Mouse (Mus musculus): ENCODE results near the gene Foxn3. TPM values are rescaled to one million over a fixed set of nuclear protein-coding genes. Genes with fewer than 3 reads are reported as not detected.
A peak's percentile ranks its signal among the peaks of the same experiment; 100 is the strongest.

Foxn3 gene
- polyA plus RNA-seq, 1 experiment: 35.7 TPM

DNA sequence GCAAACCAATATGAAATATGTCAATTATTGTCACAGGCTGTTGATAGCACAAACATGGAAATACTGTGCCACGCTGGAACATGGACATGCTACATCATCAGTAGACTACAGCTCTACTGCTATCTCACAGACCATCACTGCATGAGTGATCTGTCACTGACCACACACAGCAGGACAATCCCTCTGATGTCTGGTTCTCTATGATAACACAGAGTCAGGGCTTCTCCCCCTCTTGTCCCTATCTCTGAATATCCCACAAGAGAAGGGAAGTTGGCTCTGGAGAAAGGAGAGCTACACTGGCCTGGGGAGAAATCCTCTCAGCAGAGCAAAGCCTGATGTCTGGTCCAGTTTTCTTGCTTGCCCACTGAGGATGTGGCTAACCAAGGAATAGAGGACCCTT is 288.8 kb downstream of the Foxn3 start:
- DNase-seq (ENCODE audit: low read depth): no peak
- no peak for TF ChIP-seq POLR2A (IDR thresholded peaks at IDR 0.05; ENCODE audit: borderline replicate concordance, extremely low read depth, insufficient read depth, insufficient read length, poor library complexity, severe bottlenecking)
- TF ChIP-seq CTCF (IDR thresholded peaks at IDR 0.05; ENCODE audit: borderline replicate concordance, extremely low read depth, insufficient read depth, insufficient read length): no peak

DNA sequence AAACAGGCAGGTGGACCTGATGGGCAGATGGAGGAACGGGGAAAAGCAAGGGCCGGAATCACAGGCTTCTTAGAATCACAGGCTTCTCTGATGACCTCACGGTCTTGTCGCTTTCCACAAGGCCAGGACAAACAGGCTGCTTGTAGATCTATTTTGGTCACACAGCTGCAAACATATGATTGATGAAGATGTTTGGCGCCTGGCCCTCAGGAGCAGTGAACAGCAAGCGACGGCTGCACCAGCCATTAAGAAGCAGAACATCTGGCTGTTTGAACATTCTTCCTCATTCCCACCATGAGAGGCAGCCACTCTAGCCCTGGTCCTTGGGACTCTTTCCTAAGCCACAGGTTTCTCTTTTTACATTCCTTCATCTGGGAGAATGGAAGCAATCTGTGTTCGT is 294.0 kb downstream of the Foxn3 start:
- no peak for TF ChIP-seq POLR2A (IDR thresholded peaks at IDR 0.05; ENCODE audit: borderline replicate concordance, extremely low read depth, insufficient read depth, insufficient read length, poor library complexity, severe bottlenecking)
- no peak for TF ChIP-seq CTCF (IDR thresholded peaks at IDR 0.05; ENCODE audit: borderline replicate concordance, extremely low read depth, insufficient read depth, insufficient read length)
- peak; percentile 50 for DNase-seq (ENCODE audit: low read depth)

DNA sequence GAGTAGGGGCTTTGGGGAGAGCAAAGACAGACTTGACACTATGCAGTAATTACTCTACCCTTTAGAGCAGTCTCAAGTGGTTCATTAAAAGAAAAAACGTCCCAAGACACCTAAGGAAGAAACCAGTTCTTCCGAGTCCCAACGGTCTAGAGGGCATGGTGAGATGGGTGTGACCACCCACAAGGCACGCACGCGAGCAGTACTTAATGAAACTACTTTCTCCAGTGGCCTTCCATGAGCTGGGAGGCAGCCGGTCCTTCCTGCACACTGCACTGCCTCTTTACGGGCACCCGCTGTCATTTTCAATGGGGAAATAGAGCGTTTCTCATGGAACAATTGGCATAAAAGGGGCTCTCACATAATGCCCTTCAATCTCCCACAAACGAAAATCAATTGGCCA is 294.4 kb downstream of the Foxn3 start:
- DNase-seq (ENCODE audit: low read depth): no peak
- TF ChIP-seq CTCF (IDR thresholded peaks at IDR 0.05; ENCODE audit: borderline replicate concordance, extremely low read depth, insufficient read depth, insufficient read length): no peak
- TF ChIP-seq POLR2A (IDR thresholded peaks at IDR 0.05; ENCODE audit: borderline replicate concordance, extremely low read depth, insufficient read depth, insufficient read length, poor library complexity, severe bottlenecking): no peak

DNA sequence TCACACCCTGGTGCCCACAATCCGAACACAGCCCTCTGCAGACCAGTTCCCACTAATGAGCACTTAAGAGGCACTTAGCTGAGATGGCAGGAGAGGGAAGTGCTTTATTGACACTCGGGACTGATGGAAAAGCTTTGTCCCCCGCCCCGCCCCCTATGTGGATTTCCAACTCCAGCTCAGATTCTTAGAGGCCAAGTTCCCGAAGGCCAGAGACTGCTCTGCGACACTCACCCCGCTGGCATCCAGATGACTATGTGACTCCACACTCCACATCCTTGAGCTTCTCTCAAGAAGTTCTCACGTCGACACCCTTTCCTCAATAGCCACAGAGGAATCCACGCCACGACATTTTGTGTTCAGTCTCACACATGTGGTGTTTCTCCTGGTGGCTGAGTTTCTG is 295.6 kb downstream of the Foxn3 start:
- no peak for DNase-seq (ENCODE audit: low read depth)
- TF ChIP-seq CTCF (IDR thresholded peaks at IDR 0.05; ENCODE audit: borderline replicate concordance, extremely low read depth, insufficient read depth, insufficient read length) (no peak), POLR2A (IDR thresholded peaks at IDR 0.05; ENCODE audit: borderline replicate concordance, extremely low read depth, insufficient read depth, insufficient read length, poor library complexity, severe bottlenecking) (no peak)

DNA sequence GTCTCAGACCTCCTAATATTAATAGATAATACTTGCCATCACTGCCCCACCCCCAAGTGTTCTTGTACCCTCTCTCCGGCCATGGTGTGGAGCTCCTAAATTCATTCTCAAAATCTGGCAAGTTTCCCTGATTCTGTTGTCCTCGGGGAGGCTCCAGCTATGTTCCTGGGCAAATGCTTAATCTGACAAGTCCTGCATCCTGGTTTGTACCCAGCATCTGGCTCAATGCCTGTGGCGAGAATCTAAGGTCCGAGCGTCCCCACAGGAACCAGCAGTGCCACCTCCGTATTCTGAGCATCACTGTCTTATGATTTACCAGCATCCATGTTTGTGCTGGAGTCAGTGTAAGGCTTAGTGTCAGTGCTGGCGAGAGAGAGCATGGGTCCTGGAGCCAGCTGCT is 296.9 kb downstream of the Foxn3 start:
- no peak for DNase-seq (ENCODE audit: low read depth)
- no peak for TF ChIP-seq POLR2A (IDR thresholded peaks at IDR 0.05; ENCODE audit: borderline replicate concordance, extremely low read depth, insufficient read depth, insufficient read length, poor library complexity, severe bottlenecking)
- no peak for TF ChIP-seq CTCF (IDR thresholded peaks at IDR 0.05; ENCODE audit: borderline replicate concordance, extremely low read depth, insufficient read depth, insufficient read length)

DNA sequence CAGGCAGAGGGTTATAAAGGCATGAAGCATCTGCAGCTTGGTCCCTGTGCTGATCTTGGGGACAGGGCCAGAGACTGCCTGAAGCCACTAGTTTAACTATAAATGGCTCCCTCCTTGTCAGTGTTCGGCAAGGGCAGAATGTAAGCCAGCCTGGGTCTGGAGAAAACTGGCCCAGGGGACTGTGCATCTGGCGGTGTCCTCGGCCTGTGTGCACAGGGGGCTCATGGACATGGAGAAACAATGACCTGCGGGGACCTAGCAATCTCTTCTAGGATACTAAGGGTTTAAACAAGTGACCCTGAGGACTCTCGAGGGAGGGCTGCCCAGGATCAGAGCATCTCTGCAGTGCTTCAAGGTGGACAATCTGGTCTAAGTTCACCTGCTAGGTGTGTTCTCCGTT is 297.6 kb downstream of the Foxn3 start:
- TF ChIP-seq POLR2A (IDR thresholded peaks at IDR 0.05; ENCODE audit: borderline replicate concordance, extremely low read depth, insufficient read depth, insufficient read length, poor library complexity, severe bottlenecking) (no peak), CTCF (IDR thresholded peaks at IDR 0.05; ENCODE audit: borderline replicate concordance, extremely low read depth, insufficient read depth, insufficient read length) (no peak)
- DNase-seq (ENCODE audit: low read depth): no peak

DNA sequence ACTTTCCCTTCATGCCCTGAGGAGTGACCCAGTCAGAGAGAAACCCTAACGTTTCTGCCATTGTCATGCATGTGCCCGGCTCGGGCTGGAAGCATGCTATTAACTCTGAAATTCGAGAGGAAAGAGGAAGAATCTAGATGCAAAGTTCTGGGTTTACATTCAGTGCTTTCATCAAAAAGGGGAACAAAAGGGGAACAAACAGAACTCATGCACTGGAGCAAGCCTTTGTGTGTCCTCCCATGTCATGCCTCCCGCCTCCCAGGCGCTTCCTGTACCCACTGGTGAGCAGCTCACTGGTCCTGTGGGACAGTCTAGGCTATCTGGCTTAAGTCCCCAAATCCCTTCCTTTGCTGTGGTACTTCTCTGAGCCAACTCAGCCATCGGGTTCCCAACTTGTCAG is 299.0 kb downstream of the Foxn3 start:
- DNase-seq (ENCODE audit: low read depth): no peak
- no peak for TF ChIP-seq CTCF (IDR thresholded peaks at IDR 0.05; ENCODE audit: borderline replicate concordance, extremely low read depth, insufficient read depth, insufficient read length)

DNA sequence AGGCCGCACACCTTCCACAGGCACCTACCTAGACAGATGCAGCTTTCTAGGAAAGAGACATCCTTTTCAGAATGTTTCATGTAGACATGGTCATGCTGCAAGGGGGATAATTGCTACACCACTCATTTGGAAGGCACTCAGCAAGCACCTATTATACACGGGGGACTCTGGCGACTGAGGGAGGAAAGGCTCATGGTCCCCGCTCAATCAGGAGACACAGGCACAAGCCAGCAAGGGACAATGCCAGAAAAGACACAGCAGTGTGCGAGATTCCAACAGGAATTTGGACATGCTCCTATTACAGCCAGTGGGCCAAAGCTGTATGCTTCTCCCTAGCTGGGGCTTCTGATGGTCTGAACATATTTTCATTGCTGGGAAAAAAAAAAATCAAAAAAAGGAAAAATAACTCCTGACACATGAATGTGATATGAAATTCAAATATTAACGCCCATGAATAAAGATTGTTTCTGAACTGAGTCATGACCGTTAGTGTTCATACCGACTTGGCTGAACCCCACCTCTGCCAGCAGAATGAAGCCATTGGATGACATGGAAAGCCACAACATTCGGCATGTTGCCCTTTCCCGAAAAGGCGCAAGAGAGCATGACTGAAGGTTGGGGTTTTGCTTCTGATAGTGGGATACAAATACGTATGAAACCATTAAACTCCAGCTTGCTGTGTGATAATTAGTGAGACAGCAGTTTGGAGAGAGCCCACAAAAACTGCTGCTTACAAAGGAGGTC is 299.6 kb downstream of the Foxn3 start:
- TF ChIP-seq POLR2A (IDR thresholded peaks at IDR 0.05; ENCODE audit: borderline replicate concordance, extremely low read depth, insufficient read depth, insufficient read length, poor library complexity, severe bottlenecking): no peak
- no peak for TF ChIP-seq CTCF (IDR thresholded peaks at IDR 0.05; ENCODE audit: borderline replicate concordance, extremely low read depth, insufficient read depth, insufficient read length)
- peak; percentile 53 for DNase-seq (ENCODE audit: low read depth)

DNA sequence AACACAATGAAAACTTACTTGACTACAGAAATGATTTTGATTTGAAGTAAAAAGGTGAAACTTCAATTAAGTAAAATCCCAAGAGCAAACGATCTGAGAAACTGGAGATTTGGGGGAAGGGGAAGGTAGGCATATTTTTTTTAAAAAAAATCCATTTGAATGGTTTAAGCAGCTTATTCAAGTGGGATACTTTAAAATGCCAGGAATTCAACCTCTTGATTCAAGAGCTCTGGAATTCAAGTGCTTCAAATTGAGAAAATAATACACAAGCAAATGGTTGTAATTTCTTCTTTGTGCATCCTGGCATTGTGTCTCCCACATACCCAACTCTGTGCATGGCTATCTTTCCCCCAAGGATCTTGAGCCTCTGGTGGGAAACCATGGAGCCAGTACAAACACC is 300.5 kb downstream of the Foxn3 start:
- no peak for TF ChIP-seq POLR2A (IDR thresholded peaks at IDR 0.05; ENCODE audit: borderline replicate concordance, extremely low read depth, insufficient read depth, insufficient read length, poor library complexity, severe bottlenecking)
- TF ChIP-seq CTCF (IDR thresholded peaks at IDR 0.05; ENCODE audit: borderline replicate concordance, extremely low read depth, insufficient read depth, insufficient read length): no peak
- DNase-seq (ENCODE audit: low read depth): no peak

DNA sequence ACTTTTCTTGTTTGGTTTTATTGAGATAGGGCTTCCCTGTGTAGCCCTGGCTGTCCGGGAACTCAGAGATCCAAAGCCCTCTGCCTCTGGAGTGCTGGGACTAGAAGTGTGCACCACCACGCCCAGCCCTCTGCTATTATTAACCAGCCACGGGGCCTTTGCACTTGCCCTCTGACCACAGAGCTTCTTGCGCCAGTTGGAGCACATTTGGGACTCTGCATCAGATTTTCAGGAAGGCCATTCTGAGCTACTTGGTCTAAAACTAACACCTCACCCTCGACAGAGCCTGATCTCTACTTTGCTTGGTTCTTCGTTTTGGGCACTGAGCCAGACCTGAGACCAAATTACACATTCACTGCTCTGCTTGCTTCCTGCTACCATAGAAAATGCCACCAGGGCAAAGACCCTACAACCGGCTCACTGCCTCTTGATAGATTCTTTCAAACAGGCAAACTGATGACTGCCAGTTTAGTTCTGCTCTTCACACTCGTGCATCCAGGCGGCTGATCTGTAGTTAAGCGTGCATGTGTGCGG is 301.2 kb downstream of the Foxn3 start:
- DNase-seq (ENCODE audit: low read depth): peak; percentile 39
- no peak for TF ChIP-seq POLR2A (IDR thresholded peaks at IDR 0.05; ENCODE audit: borderline replicate concordance, extremely low read depth, insufficient read depth, insufficient read length, poor library complexity, severe bottlenecking)
- TF ChIP-seq CTCF (IDR thresholded peaks at IDR 0.05; ENCODE audit: borderline replicate concordance, extremely low read depth, insufficient read depth, insufficient read length): no peak

DNA sequence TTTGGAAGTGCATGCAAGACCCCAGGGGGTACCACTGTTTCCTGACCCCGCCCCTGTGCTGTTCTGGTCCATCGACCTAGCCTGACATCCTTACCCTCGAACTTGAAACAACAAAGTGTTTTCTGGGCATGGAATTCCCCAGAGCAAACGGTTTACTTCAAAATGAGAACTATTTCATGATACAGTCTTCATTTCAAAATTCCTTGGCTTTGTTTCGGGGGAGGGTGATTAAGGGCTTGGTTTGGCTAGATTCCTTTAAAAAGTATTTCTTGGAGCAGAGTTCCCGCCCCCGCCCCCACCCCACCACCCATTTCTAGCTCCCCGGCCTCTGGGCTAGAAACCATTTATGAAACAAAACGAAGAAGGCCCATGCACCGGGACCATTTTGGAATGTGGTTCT is 303.2 kb downstream of the Foxn3 start:
- TF ChIP-seq CTCF (IDR thresholded peaks at IDR 0.05; ENCODE audit: borderline replicate concordance, extremely low read depth, insufficient read depth, insufficient read length) (no peak), POLR2A (IDR thresholded peaks at IDR 0.05; ENCODE audit: borderline replicate concordance, extremely low read depth, insufficient read depth, insufficient read length, poor library complexity, severe bottlenecking) (no peak)
- DNase-seq (ENCODE audit: low read depth): no peak

DNA sequence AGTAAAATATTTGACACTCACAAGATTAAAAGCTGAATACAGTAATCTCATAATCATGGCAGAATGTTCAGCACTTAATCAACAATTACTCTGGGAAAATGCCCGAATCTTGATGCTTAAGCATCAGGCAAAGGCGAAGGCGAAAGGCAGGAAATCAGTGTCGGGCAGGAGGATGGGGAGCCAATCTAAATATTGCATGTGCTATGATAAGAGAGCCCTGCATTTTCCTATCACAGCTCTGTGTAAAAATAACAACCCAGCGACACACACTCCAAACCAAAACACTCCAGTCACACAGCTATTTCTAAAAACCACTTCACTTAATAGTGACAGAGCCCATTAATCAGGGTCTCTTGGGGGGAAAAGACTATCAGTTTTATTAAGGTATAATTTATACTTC is 305.8 kb downstream of the Foxn3 start:
- TF ChIP-seq CTCF (IDR thresholded peaks at IDR 0.05; ENCODE audit: borderline replicate concordance, extremely low read depth, insufficient read depth, insufficient read length) (no peak), POLR2A (IDR thresholded peaks at IDR 0.05; ENCODE audit: borderline replicate concordance, extremely low read depth, insufficient read depth, insufficient read length, poor library complexity, severe bottlenecking) (no peak)

More for the DNA sequence above, 305.8 kb downstream of the Foxn3 start:
- DNase-seq (ENCODE audit: low read depth): peak; percentile 39
